Mouse (Mus musculus): Measurements from ENCODE around the gene Ocrl. TPM values are rescaled to one million over a fixed set of nuclear protein-coding genes. Genes with fewer than 3 reads are reported as not detected.

The Ocrl gene
- total RNA-seq, 1 experiment from 2014 or later: 46.5 TPM

DNA sequence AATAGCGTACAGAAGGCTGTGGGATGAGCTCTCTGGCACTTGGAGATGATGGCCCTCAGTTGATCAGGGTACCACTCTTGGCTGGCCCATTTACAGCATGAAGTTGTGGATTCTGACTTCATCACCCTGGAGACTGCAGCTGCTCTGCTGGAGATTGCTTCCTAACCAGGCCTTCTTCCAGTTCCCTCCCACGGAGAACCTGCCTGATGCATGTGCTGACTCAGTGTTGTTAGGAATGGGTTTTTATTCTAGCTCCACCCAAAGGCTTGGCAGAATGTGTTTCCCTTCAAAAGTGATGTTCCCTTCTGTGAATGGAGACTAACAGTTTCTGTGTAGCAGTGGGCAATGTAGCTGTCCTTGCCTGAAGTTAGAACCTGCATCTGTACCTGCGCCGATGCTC, 58.2 kb downstream of the Ocrl start:
- no peak for ATAC-seq (replicated peaks in 1 of 2; ENCODE audit: insufficient read depth in 1 of 2, low FRiP score in 2 of 2, low TSS enrichment in 1 of 2, low read depth in 1 of 2, poor library complexity in 2 of 2, severe bottlenecking in 2 of 2)

DNA sequence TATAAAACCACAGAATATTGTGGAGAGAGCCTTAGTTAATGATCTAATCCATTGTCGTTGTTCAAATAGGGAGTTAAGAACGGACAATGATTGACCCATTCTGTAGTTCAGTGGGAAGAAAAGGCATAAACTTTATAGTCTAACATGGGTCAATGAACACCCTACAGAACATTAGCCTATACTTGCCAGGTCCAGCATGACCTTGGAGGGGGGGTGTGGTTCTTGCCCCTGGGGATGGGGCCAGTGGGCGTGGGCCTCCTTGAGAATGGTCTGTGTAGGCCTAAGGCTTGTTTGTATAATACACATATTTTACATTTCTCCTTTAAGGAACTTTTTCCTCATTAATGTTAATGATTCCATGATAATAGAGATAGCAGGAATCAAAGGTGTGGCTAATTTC, 58.7 kb downstream of the Ocrl start:
- no peak for ATAC-seq (replicated peaks in 1 of 2; ENCODE audit: insufficient read depth in 1 of 2, low FRiP score in 2 of 2, low TSS enrichment in 1 of 2, low read depth in 1 of 2, poor library complexity in 2 of 2, severe bottlenecking in 2 of 2)

GRCm38 (mm10) chrX:47971366-47972128, 59.4 kb downstream of the Ocrl start:
- ATAC-seq (replicated peaks in 1 of 2; ENCODE audit: insufficient read depth in 1 of 2, low FRiP score in 2 of 2, low TSS enrichment in 1 of 2, low read depth in 1 of 2, poor library complexity in 2 of 2, severe bottlenecking in 2 of 2): no peak

DNA sequence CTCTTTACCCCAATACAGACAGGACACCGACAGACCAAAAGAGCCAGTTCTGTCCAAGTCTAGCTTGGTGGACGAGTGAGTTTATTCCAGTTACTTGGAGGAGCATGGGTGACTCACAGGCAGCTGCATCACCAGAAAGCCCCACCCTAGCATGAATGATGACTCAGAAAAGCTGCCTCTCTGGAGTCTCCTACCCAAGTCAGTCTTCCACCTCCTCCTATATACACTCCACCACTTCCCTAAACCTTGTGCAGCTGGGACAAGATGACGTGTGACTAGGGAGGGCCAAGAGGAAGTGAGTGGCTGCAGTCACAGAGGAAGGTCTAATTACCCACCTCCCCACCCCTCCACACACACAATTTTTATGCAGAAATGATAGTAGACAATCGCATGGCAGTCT, 64.4 kb downstream of the Ocrl start:
- peak; percentile 98 to 99 for ATAC-seq (replicated peaks in 1 of 2; ENCODE audit: insufficient read depth in 1 of 2, low FRiP score in 2 of 2, low TSS enrichment in 1 of 2, low read depth in 1 of 2, poor library complexity in 2 of 2, severe bottlenecking in 2 of 2)

DNA sequence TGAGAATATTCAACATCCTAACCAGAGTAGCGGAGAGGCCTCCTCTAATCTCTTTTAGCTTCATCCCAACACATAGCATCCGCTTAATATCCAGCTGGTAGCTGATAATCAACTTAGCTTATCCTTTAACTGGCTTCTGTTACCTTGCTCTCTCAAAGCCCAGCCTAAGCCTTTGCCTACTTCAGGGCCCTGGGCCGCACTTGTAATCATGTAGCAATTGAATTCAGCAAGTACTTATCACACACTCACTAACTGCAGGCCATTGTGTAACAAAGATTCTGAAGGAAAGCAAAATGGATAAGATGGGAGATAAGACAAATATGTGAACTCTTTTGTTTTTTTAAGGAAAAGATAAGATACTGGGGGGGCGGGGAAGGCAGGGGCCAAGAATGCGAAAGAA, 64.9 kb downstream of the Ocrl start:
- ATAC-seq (replicated peaks in 1 of 2; ENCODE audit: insufficient read depth in 1 of 2, low FRiP score in 2 of 2, low TSS enrichment in 1 of 2, low read depth in 1 of 2, poor library complexity in 2 of 2, severe bottlenecking in 2 of 2): no peak

GRCm38 (mm10) chrX:47985000-47985619, 72.9 kb downstream of the Ocrl start:
- no peak for ATAC-seq (replicated peaks in 1 of 2; ENCODE audit: insufficient read depth in 1 of 2, low FRiP score in 2 of 2, low TSS enrichment in 1 of 2, low read depth in 1 of 2, poor library complexity in 2 of 2, severe bottlenecking in 2 of 2)

- ATAC-seq (replicated peaks in 1 of 2; ENCODE audit: insufficient read depth in 1 of 2, low FRiP score in 2 of 2, low TSS enrichment in 1 of 2, low read depth in 1 of 2, poor library complexity in 2 of 2, severe bottlenecking in 2 of 2): no peak
These were observed 75.8 kb downstream of the Ocrl start for GRCm38 (mm10) chrX:47988024-47988423.

DNA sequence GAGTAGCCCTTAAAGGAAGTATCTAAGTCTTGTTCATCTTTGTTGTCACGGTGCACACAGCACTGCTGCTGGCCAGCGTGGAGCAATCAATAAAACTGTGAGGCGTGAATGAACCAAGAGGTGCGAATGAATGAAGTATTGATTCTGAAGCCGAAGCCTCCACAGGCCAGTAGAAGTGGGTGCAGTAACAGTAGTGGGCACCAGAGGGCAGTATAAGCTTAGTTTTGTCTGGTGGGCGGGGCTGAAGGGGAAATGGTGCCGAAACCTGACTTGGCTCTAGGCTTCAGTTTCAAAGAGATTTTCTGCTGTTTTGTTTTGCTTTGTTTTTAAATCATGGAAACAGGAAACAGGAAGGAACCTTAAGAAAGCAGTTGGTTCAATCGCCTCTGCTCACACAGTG, 80.4 kb downstream of the Ocrl start:
- ATAC-seq (replicated peaks in 1 of 2; ENCODE audit: insufficient read depth in 1 of 2, low FRiP score in 2 of 2, low TSS enrichment in 1 of 2, low read depth in 1 of 2, poor library complexity in 2 of 2, severe bottlenecking in 2 of 2): peak; percentile 67 to 85

GRCm38 (mm10) chrX:47998412-47998811, 86.2 kb downstream of the Ocrl start:
- ATAC-seq (replicated peaks in 1 of 2; ENCODE audit: insufficient read depth in 1 of 2, low FRiP score in 2 of 2, low TSS enrichment in 1 of 2, low read depth in 1 of 2, poor library complexity in 2 of 2, severe bottlenecking in 2 of 2): no peak

DNA sequence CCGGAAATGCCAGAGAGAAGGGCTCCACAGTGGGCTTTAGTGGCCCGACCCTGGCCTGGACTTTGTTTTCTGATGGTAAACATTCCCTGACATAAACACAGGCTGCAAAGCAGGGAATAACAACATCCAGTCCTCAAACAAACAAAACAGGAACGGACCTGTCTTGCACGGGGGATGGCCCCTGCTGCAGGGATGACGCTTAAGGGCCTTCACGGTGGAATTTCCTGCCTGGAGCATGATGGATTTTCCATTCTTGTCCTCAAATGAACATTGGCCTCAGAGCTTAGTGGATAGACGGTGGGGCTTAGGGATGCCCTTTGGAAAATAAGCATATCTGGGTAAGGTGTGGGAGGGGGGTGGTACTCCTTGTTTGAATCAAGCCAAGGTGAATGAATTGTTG, 89.0 kb downstream of the Ocrl start:
- ATAC-seq (replicated peaks in 1 of 2; ENCODE audit: insufficient read depth in 1 of 2, low FRiP score in 2 of 2, low TSS enrichment in 1 of 2, low read depth in 1 of 2, poor library complexity in 2 of 2, severe bottlenecking in 2 of 2): no peak

- no peak for ATAC-seq (replicated peaks in 1 of 2; ENCODE audit: insufficient read depth in 1 of 2, low FRiP score in 2 of 2, low TSS enrichment in 1 of 2, low read depth in 1 of 2, poor library complexity in 2 of 2, severe bottlenecking in 2 of 2)
These were observed 92.6 kb downstream of the Ocrl start for GRCm38 (mm10) chrX:48004786-48005185.

DNA sequence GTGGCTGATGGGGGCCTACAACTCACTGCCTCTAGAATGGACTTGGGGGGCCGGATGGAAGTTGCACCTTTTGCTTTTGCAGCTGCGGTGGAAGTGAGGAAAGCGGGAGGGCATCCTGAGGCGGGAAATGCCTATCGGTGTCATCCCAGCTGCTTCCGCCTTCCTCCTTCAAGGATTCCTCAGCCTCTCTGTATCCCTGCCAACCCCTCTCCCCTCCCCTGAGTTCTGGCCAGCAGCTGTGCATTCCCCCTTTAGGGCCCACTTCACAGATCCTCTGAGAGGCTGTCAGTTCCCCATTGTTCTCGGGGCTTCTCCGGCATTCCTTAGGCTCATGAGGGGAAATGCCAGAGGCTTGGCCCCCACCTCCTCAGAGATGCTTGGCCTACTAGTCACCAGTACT, 93.9 kb downstream of the Ocrl start:
- no peak for ATAC-seq (replicated peaks in 1 of 2; ENCODE audit: insufficient read depth in 1 of 2, low FRiP score in 2 of 2, low TSS enrichment in 1 of 2, low read depth in 1 of 2, poor library complexity in 2 of 2, severe bottlenecking in 2 of 2)

DNA sequence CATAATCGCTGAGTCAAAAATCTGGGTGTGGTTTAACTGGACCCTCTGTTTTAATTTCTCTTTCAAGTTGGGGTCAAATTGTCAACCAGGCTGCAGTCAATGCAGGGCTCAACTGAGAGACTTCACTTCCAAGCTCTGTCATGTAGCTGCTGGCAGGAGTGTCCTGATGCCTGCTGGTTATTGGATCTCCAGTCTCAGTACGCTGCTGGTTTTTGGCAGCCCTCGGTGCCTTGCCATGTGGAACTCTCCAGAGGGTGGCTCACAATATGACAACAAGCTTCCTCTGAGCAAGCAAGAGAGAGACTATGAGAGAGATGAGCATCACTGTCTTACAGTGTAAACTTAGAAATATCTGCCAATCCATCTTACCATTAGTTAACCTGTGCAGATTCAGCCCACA, 99.5 kb downstream of the Ocrl start:
- no peak for ATAC-seq (replicated peaks in 1 of 2; ENCODE audit: insufficient read depth in 1 of 2, low FRiP score in 2 of 2, low TSS enrichment in 1 of 2, low read depth in 1 of 2, poor library complexity in 2 of 2, severe bottlenecking in 2 of 2)

Other genes starting within 250 kb of the Ocrl start
- gene Smarca1, start 19.4 kb upstream of the Ocrl start, total RNA-seq (2017): 1.2 and 2.8 TPM in 2 replicates
- 1.1 and 1.3 TPM in 2 replicates for gene Apln, start 122.5 kb downstream of the Ocrl start, total RNA-seq (2017)
- gene Xpnpep2, start 196.3 kb downstream of the Ocrl start, total RNA-seq (2017): 0.25 TPM in 1 of 2 replicates, not detected in the other
- 126 and 139 TPM in 2 replicates for gene Sash3, start 234.0 kb downstream of the Ocrl start, total RNA-seq (2017)

Data from hematopoietic stem cell, adult 5-6 weeks (primary cell).